Mouse (Mus musculus): ENCODE data around the gene Ankub1.

DNA sequence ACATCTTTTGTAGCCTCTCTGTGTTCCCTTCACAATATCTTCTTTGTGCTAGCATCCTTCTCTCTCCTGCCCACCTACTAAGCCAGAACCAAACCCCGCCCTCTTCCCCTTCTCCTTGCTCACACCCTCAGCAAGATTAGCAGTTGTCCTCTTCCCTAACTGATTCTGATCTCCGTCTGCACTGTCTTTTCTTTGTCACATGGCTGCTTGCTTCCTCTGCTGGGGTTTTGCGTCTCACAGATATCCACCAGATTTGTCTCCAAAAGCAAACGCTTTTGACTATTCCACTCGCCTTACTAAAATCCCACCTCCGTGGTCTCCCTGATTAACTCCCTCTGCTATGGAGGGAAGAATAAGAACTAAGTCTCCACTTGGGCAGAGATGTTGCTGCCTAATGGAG, 34.0 kb downstream of the Ankub1 start:
- TF ChIP-seq CTCF (IDR thresholded peaks at IDR 0.05; ENCODE audit: low read depth) (no peak), EP300 (IDR thresholded peaks at IDR 0.05; ENCODE audit: low read depth) (no peak)

All from heart, postnatal 0 days (tissue).